Mouse (Mus musculus): ENCODE data around the gene Gimap5. TPM values are rescaled to one million over a fixed set of nuclear protein-coding genes. Genes with fewer than 3 reads are reported as not detected.

The Gimap5 gene
- total RNA-seq, 2 experiments from 2014 or later = 1.5 to 1.6 TPM

DNA sequence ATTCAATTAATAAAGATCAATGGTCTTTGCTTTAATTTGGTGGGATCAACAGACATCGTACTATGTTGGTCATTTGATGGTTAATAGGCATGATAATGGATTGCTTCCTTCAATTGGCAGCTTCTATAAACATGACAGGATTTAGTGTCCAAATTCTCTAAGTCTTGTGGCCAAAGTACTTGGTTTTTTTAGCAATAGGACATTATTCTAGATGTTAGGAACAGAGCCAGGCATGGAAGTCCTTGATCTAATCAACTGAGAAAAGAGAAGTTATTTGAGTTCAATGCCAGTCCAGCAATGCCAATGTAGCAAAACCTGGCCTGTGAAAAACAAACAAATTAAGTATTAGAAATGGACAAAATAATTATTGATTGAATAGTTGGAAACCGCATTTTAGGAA lies 39.6 kb downstream of the Gimap5 start:
- no peak overlapping the region for H3K4me3 ChIP-seq
- TF ChIP-seq CTCF (IDR thresholded peaks at IDR 0.05) = no peak
- H3K27ac ChIP-seq = peak overlapping the region; percentile 20
- DNase-seq = no peak
- intact Hi-C loops (cut with DNase I) = no loop called here

DNA sequence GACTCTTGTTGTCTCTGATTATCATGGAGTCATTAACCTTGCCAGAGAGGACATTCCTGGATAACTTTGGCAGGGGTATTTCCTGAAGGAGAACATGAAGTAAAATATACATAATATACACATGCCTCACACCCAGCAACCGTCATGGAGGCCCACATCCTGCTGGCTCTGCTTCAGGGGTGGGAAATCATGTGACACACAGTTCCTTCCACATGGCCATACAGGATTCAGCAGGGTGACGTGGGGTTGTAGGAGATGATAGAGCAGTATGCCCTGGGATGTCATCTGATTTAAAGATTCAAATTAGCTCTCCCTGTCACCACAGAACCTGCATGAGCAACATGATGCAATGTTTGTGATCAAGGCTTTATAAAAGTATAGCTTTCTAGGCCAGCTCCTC lies 41.9 kb downstream of the Gimap5 start:
- Histone ChIP-seq H3K27ac (no peak overlapping the region), H3K4me3 (no peak overlapping the region)
- intact Hi-C loops (cut with DNase I) = no loop called here
- no peak for TF ChIP-seq CTCF (IDR thresholded peaks at IDR 0.05)
- DNase-seq = no peak

DNA sequence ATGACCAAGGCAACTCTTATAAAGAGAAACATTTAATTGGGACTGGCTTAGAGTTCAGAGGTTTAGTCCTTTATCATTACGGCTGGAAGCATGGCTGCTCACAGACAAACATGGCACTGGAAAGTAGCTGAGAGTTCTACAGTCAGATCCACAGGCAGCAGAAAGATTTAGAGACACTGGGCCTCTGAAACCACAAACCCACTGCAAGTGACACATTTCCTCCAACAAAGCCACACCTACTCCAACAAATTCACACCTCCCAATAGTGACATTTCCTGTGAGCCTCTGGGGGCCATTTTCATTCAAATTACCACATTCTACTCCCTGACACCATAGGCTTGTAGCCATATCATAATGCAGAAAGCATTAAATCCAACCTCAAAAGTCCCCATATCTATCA lies 55.9 kb downstream of the Gimap5 start:
- no peak for TF ChIP-seq CTCF (IDR thresholded peaks at IDR 0.05)
- intact Hi-C loops (cut with DNase I) = no loop called here
- Histone ChIP-seq H3K27ac (no peak overlapping the region), H3K4me3 (no peak overlapping the region)
- no peak for DNase-seq

DNA sequence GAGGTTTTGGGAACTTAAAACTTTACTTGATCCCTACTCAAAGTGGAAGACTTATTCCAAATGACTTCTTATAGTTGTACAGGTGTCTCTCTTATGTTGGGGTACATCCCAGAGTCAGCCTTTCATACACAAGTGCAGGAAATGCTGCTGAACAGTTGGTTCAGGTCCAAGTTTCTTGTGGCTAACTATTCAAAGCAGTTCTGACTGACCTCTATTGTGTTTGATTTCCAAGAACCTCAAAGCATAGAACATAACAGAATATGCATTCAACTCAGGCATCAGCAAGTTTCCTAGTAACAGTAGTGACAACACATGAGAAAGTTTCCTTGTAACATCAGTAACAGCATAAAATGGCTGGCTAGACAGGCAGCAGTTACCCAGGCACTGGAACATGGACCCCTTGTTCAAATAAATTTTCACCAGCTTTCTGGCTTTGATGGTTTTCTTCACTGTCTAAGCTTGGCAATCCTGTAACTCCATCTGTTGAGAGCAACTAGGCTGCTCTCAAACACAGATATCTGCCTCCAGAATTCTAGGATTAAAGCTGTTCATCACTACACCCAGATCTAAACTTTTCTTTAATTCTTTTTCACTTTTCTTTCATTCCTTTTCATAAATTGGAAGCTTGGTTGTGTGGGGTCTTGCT lies 57.5 kb downstream of the Gimap5 start:
- intact Hi-C loops (cut with DNase I) = no loop called here
- Histone ChIP-seq H3K4me3 (no peak overlapping the region), H3K27ac (no peak overlapping the region)
- no peak for TF ChIP-seq CTCF (IDR thresholded peaks at IDR 0.05)
- DNase-seq = no peak

Other genes with a start within 250 kb of the Gimap5 start
- 10 to 100 TPM; 48.3 to 53.7 TPM for gene Atp6v0e2, start 208.6 kb upstream of the Gimap5 start, total RNA-seq (2021)
- gene Lrrc61, start 191.4 kb upstream of the Gimap5 start, total RNA-seq (2021) = 10 to 100 TPM; 17.1 to 20.2 TPM
- gene Rarres2, start 173.4 kb upstream of the Gimap5 start, total RNA-seq (2021) = 10 to 100 TPM; 13.9 to 22.2 TPM
- gene Gm45021, start 156.6 kb upstream of the Gimap5 start, total RNA-seq (2021) = not detected
- gene Repin1, start 152.3 kb upstream of the Gimap5 start, total RNA-seq (2021) = 10 to 100 TPM; 27.8 to 33.5 TPM
- gene Gm44965, start 152.3 kb upstream of the Gimap5 start, total RNA-seq (2021) = not detected
- gene Zfp775, start 144.1 kb upstream of the Gimap5 start, total RNA-seq (2021) = 1 to 10 TPM; 8.0 to 10.0 TPM
- under 1 TPM; 0.38 to 0.50 TPM for gene AI854703, start 119.4 kb upstream of the Gimap5 start, total RNA-seq (2021)
- 1 to 10 TPM; 2.4 to 3.2 TPM for gene Gimap8, start 99.0 kb upstream of the Gimap5 start, total RNA-seq (2021)
- gene Gimap9, start 70.1 kb upstream of the Gimap5 start, total RNA-seq (2021) = 1 to 10 TPM; 1.1 to 1.2 TPM
- 1 to 10 TPM; 3.6 to 5.5 TPM for gene Gimap4, start 61.6 kb upstream of the Gimap5 start, total RNA-seq (2021)
- 10 to 100 TPM in 1 of 2 experiments, 1 to 10 TPM in 1; 8.4 to 13.8 TPM for gene Gimap6, start 38.0 kb upstream of the Gimap5 start, total RNA-seq (2021)
- gene Gm28053, start 27.6 kb upstream of the Gimap5 start, total RNA-seq (2021) = under 1 TPM in 1 of 2 experiments, not detected in 1; 0.84 TPM
- not detected for gene Gimap7, start 27.6 kb upstream of the Gimap5 start, total RNA-seq (2021)
- gene Gimap1, start 7.1 kb upstream of the Gimap5 start, total RNA-seq (2021) = 1 to 10 TPM; 2.2 to 2.3 TPM
- gene Gimap3, start 24.7 kb downstream of the Gimap5 start, total RNA-seq (2021) = not detected
- 1 to 10 TPM; 3.4 to 5.3 TPM for gene Tmem176a, start 94.7 kb downstream of the Gimap5 start, total RNA-seq (2021)
- gene Tmem176b, start 95.3 kb downstream of the Gimap5 start, total RNA-seq (2021) = 10 to 100 TPM; 11.4 to 12.9 TPM
- gene Aoc1, start 126.7 kb downstream of the Gimap5 start, total RNA-seq (2021) = not detected
- gene 1600015I10Rik, start 183.7 kb downstream of the Gimap5 start, total RNA-seq (2021) = not detected
- gene Doxl2, start 228.8 kb downstream of the Gimap5 start, total RNA-seq (2021) = not detected
- gene Svs1, start 240.7 kb downstream of the Gimap5 start, total RNA-seq (2021) = not detected